Mouse (Mus musculus) heart, postnatal 36 days (tissue): ENCODE results near the gene Vav2. TPM values are rescaled to one million over a fixed set of nuclear protein-coding genes. Genes with fewer than 3 reads are reported as not detected.

Experiments
- DNase-seq, 2 experiments: peaks; one replicate each; pipeline ENCODE4 v3.0.0; 2021 to 2022
- intact Hi-C: fragments of 180-260 bp; cut with DNase I; formaldehyde crosslinking; loops from one replicate; pipeline ENCODE4 v1.15.1; 2025
- total RNA-seq, 2 experiments: library from RNA; stranded (reverse); gene quantifications; 2 replicates each; pipeline ENCODE4 v1.2.3; 2021

The Vav2 gene
- total RNA-seq, 2 experiments from 2014 or later = 14.0 to 14.4 TPM

- intact Hi-C loops = loop anchor here (2.0 to 10.0 kb wide), 2 partner anchors 72 to 538 kb away; partner anchors contain the start of genes Surf6 and Wdr5
- no peak for DNase-seq
Measured at GRCm38 (mm10) chr2:27442708-27443449, 16.0 kb upstream of the Vav2 start.

DNA sequence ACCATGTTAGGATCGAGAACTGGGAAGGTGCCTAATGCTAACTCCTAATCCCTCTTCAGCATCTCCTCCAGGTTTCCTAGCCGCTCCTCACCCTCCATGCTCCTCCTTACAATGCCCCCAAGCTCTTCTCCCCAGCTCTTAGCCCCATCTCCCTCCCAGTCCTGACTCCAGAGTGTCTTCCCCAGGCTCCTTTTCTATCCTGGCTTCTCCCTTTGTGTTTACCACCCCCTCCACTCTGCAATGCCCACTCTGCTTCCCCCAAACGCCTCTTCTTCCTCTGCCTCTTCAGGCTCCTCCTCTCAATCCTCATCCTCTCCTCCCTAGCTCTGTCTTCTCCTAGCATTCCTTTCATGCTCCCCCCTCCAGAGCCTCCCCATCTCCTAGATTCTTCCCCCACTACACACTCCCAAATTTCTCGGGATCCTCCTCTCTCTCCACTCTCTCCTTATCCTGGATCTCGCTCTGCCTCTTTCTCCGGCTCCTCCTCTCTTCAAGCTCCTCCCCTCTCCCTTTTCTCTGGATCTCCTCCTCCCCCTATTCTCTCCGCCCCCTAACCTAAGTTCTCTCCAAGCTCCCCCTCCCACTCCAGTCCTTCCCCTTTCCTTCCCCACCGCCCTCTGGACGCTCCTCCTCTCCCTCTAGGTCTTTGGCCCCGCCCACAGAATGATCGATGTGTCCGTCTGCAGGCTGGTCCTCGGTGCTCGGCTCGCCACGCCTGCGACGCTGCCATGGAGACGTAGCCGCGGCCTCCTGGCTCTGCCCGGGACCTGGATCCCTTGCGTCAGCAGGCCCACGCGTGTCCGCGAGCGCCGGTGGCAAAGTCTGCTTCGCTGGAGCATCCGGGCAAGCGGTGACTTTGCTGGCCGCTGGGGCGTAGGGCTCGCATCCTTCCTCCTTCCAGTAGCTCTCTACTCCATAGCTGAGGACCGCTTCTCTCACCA lies 15.2 kb upstream of the Vav2 start, which contains the start of gene Brd3os:
Gene Brd3os, plus strand, starts transcription at position 558 of the 941 bp plus-strand sequence.
- DNase-seq = peak; percentile 88 to 89
- intact Hi-C loops = loop anchor here (2.0 to 10.0 kb wide), 2 partner anchors 73 to 537 kb away; partner anchors contain the start of genes Surf6 and Wdr5

DNA sequence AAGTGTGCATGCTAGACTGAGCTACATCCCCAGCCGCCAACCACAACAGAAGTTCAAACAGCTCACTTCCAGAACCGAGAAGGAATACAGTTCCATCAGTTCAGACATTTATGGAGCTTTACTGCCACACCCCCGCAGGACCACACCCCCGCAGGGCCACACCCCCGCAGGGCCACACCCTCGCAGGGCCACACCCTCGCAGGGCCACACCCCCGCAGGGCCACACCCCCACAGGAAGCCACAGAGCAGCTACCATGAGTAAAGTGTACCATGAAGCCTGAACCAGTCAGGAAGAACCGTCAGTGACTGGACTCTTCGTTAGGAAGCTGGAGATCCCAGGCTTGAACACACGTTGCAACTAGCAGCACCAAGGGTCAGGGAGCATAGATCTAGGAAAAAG lies 11.4 kb upstream of the Vav2 start:
- DNase-seq = no peak
- intact Hi-C loops = no loop called here

- intact Hi-C loops = no loop called here
- no peak for DNase-seq
Measured at GRCm38 (mm10) chr2:27437876-27438275, 11.0 kb upstream of the Vav2 start.

- intact Hi-C loops = no loop called here
- no peak for DNase-seq
Measured at GRCm38 (mm10) chr2:27432599-27432998, 5.8 kb upstream of the Vav2 start.

DNA sequence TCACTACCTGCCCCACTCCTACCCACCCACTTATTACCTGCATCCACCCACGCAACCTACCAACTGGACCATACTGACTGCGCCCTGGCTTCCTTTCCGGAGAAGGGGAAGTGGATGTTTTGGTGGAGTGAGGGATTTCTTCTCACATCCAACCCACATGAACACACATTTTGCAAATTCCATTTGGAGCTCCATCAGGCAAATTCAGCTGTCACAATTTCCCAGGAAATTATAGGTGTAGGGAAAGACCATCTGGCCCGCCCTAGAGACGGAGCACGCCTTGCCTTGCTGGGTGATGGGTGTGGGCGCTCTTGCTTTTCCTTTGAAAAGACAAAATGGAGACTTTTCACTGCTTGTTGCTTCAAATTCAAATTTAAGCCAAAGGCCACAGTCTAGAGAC lies 3.8 kb upstream of the Vav2 start:
- DNase-seq = no peak
- intact Hi-C loops = no loop called here

DNA sequence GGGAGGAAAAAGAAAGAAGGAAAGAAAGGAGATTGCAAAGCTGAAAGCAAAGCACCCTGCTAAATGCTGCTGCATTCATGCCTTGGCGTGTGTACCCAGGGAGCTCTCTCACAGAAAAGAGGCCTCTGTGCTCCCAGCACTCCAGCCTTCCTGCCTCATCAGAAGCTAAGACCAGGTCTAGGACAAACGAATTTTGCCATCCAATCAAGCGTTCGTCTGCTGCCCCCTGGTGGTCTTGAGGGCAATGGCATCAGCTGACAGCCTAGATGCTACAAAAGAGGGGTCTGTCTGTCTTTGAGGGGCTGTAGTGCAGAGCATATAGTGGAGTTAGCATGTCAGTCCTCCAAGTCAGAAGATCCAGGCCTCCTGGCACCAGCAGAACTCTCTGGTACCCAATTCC lies 1.2 kb upstream of the Vav2 start:
- intact Hi-C loops = loop anchor here (1.0 kb wide), 1 partner anchor 139 kb away; no protein-coding TSS in a partner anchor
- peak; percentile 87 to 92 for DNase-seq

DNA sequence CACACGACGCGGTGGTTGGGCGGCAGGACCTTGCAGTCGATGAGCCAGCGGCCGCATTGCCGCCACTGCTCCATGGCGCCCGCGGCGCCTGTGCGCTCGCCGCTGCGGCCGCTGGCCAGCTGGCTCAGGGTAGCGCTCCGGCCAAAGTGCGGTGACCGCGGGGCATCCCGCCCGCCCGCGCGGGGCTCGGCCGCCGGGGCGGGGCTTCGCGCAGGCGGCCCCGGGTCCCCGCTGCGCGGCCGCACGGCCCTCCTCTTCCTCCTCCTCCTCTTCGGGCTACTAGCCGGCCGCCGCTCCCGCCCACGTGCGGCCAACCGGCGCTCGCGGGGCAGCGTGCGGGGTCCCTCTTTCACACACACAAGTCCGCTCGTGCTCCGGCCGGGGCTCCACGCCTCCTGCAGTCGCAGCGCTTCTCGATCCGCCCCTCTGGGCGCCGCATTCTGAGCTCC lies 403 bp downstream of the Vav2 start:
- DNase-seq = no peak
- intact Hi-C loops = no loop called here

DNA sequence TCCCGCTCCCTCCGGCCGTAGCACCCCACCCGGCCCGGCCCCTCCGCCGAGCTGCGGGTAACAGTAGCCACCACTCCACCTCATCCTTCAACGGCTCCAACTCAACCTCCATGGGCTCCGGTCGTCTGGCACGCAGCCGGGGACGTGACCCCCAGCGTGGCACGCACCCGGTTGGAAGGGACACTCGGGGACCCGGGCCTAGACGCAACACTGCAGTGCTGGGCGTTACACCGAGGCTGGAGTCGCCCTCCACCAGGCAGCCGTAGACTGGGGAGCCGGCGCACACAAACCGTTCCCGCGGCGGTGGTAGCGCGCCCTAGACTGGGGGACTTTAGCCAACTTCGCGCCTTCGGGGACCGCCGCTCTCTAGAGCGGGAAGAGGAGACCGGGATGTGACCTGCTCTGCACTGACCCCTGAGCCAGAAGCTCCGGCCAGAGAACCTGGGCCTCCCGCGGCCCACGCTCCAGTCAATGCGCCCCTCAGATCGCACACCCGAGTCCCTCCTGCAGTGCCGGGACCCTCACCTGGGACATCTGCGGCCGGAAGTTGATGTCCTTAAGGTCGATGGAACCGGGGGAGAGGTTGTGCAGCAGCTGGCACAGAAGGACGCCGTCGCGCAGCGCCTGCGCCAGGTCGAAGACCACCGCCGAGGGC lies 955 bp downstream of the Vav2 start:
- intact Hi-C loops = no loop called here
- peak in 1 of 2 experiments; percentile 56 for DNase-seq

DNA sequence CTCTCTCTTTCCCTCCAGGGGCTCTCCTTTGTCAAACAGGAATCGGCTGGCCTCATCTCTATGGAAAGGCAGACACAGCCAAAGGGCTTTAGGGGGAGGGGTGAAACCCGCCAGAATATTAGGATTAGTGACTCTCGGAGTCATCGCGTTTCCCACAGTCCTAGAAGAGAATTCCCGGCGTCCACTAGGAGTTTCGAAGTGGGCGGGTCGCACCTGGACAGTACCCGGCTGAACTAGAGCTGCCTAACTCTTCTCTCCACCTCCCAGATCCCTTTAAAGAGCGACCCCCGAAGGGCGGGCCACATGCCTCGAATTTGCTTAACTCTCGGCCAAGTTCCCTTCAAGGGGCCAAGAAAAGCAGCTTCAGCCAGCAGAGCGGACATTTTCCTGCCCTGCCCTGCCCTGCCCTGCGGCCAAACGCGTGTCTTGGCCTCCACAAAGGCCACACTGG lies 1.6 kb downstream of the Vav2 start:
- intact Hi-C loops = no loop called here
- peak in 1 of 2 experiments; percentile 40 for DNase-seq

DNA sequence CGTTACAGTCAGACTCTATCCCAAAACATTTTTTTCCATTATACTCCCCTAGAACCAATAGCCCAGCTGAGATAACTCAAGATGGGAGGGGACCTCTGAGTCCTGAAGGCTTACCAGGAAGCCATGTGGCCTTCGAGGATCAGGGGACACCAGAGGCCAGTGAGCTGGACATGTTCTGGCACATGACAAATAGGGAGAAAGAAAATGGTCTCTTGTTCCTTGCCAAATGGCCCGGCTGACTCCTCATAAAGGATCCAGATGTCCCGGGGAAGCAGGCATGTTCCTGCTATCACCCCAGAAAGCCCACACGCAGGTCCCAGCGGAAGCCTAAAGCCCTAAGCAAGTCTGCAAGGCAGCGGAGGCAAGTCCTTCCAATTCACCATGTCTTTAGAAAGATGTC lies 3.2 kb downstream of the Vav2 start:
- intact Hi-C loops = no loop called here
- peak in 1 of 2 experiments; percentile 48 for DNase-seq

- intact Hi-C loops = no loop called here
- peak; percentile 62 to 68 for DNase-seq
Measured at GRCm38 (mm10) chr2:27421293-27422068, 5.4 kb downstream of the Vav2 start.

DNA sequence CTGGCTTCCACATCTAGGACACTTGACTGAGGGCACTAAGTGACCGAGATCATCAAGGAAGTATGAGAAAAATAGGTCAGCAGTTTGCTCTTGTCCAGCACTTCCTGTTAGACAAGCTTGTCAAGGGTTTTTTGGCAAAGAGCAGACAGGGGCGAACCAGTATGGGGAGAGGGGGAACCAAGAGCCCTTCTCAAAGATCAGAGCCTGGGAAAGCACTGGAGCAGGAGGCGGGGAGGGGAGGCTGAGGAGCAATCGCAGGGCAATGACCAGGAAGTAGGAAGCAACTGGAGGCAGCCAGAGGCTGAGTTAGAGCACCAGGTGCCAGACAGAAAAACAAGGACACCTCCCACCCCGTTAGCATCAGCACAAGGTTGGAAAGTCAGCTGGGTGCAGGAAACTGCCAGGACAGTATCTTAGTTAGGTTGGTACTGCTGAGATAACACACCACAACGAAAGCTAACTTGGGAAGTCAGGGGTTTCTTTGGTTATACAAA lies 8.2 kb downstream of the Vav2 start:
- intact Hi-C loops = no loop called here
- peak in 1 of 2 experiments; percentile 36 for DNase-seq

DNA sequence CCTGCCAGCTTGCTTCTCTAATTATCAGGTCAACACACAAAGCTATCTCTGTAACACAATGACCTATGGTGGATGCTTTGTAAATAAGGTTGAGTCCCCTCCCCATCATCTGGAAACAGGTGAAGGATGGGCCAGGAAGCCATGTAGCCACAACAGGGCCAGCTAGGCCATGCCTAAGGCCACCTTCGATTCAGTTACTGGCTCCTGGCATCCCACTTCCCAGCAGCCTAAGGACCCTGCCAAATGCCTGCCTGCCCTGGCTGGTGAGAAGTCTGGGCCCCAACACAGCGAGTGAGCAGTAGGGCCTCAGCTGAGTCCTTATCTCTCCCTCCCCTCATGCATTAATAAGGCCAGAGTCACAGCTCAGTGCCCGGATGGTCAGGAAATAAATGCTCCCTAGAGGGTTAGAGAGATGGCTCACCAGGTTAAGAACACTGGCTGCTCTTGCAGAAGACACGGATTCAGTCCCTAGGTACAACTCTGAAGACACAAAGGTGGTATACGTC lies 9.1 kb downstream of the Vav2 start:
- intact Hi-C loops = no loop called here
- peak in 1 of 2 experiments; percentile 19 for DNase-seq

- peak in 1 of 2 experiments; percentile 44 for DNase-seq
- intact Hi-C loops = no loop called here
Measured at GRCm38 (mm10) chr2:27416425-27416824, 10.4 kb downstream of the Vav2 start.

- DNase-seq = no peak
Measured at GRCm38 (mm10) chr2:27415060-27415783, 11.6 kb downstream of the Vav2 start.

DNA sequence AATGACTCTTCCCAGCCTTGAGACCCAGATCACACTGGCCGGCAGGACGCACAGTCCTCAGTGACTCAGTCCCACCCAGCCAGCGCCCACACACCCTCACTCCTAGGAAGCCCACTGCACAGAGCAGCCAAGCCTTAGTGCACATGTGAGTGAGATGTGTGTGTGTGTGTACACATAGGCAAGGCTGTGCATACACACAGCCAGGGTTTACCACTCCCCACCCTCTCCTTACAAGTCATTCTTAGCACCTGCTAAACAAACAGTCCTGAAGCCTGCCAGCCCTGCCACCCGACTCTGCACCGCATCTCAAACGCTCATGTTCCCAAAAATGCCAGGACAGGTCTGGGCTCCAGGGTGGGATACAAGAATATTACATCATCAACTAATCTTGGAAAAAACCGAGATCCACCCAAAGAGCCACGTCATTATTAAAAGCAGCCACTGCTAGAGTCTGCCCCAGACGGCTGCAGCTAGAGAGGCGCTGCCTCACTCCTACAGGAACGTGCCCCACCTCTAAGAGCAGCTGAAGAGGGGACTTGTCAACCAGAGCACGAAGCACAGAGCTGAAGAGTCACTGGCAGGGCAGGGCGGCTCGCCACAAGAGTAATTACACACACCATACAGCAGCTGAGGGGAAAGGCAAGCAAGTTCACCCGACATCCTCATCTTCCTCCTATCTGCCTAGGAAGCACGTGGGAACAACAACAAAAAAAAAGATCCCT lies 12.7 kb downstream of the Vav2 start:
- peak; percentile 26 to 28 for DNase-seq
- intact Hi-C loops = no loop called here

More at GRCm38 (mm10) chr2:27415060-27415783, 11.6 kb downstream of the Vav2 start:
- intact Hi-C loops = no loop called here

- intact Hi-C loops = no loop called here
- DNase-seq = no peak
Measured at GRCm38 (mm10) chr2:27413582-27413935, 13.3 kb downstream of the Vav2 start.
